Mouse (Mus musculus) stomach, embryonic 14.5 days (tissue): ENCODE data around the gene Olfr1419. TPM values are rescaled to one million over a fixed set of nuclear protein-coding genes. Genes with fewer than 3 reads are reported as not detected.
"Not testable (repeated sequence)": the region's sequence is repeated elsewhere in the genome, so short reads cannot be mapped to it uniquely, and the experiment has no call there.

Source experiments
- ATAC-seq: fragments of 200-750 bp; cut with Nextera tagmentation; 2 replicates; pipeline ENCODE4 v1.8.0; 2017; ENCODE audit warnings: low read depth, moderate TSS enrichment; ENCODE audit not compliant: insufficient number of reproducible peaks, insufficient read depth, low FRiP score
- H3K27ac ChIP-seq: fragments of 300-500 bp; sonication (generic); 2 replicates; pipeline ENCODE4 v1.5.1; 2014; ENCODE audit warnings: mild to moderate bottlenecking, low read length, moderate library complexity, mixed read lengths
- H3K27me3 ChIP-seq: fragments of 300-500 bp; sonication (generic); 2 replicates; pipeline ENCODE4 v1.6.1; 2014; ENCODE audit warnings: low read length, control low read depth, mixed read lengths; ENCODE audit not compliant: control insufficient read depth, insufficient read depth
- H3K36me3 ChIP-seq: fragments of 300-500 bp; sonication (generic); 2 replicates; pipeline ENCODE4 v1.6.1; 2014; ENCODE audit warnings: mild to moderate bottlenecking, control low read depth, low read length, moderate library complexity, mixed read lengths; ENCODE audit not compliant: control insufficient read depth, insufficient read depth
- H3K4me1 ChIP-seq: fragments of 300-500 bp; sonication (generic); 2 replicates; pipeline ENCODE4 v1.6.1; 2014; ENCODE audit warnings: low read length, control low read depth, mixed read lengths; ENCODE audit not compliant: control insufficient read depth, insufficient read depth
- H3K4me2 ChIP-seq: fragments of 300-500 bp; sonication (generic); replicated peaks from 2 replicates; pipeline ENCODE4 v1.6.1; 2014; ENCODE audit warnings: low read depth, low read length, control low read depth
- H3K4me3 ChIP-seq: fragments of 300-500 bp; sonication (generic); 2 replicates; pipeline ENCODE4 v1.5.1; 2014; ENCODE audit warnings: low read depth, low read length, control low read depth
- H3K9ac ChIP-seq: fragments of 300-500 bp; sonication (generic); replicated peaks from 2 replicates; pipeline ENCODE4 v1.6.1; 2014; ENCODE audit warnings: low read depth, mild to moderate bottlenecking, control low read depth, low read length, moderate library complexity, mixed read lengths
- H3K9me3 ChIP-seq: fragments of 300-500 bp; sonication (generic); 2 replicates; pipeline ENCODE4 v1.6.1; 2016; ENCODE audit warnings: low read depth, low read length, control low read depth; ENCODE audit not compliant: control insufficient read depth
- WGBS: fragments of 180-500 bp; shearing (Covaris S2); extraction: QIAGEN DNeasy Blood & Tissue Kit; methylation state at CpG from one replicate; pipeline ENCODE4 v1.1.7; 2014; 5-methylcytosine and 5-hydroxymethylcytosine counted together
- polyA plus RNA-seq: library from polyadenylated mRNA; unstranded; fragments of >200 nt; fragmentation: Nextera tagmentation; extraction: Ambion mirVana; gene quantifications from 2 replicates; pipeline ENCODE4 v1.2.1, GENCODE M21; 2014

Gene Olfr1419
- not detected in 2 replicates for polyA plus RNA-seq

DNA sequence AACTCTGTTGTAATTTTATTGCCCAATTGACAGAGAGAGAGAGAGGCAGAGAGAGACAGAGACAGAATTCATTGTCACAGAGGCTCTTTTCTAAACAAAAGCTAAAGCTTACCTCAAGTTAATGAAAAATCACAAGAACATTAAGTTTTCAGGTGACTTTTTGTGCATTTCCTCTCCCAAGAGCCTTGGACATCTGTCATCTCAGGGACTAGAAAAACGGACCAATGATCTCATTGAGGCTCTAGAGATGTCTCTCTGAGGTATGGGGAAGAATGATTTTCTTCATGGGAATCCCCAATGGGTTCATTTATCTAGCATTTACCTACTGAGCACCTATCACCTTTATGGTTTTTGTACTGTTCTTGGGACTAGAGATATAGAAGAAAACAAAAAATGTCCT, at the start of gene Olfr1419:
TSS of gene Olfr1419 (minus strand) at position 101 of the 400 bp plus-strand sequence.
- no peak within 1 kb of the TSS for H3K9ac ChIP-seq
- no peak within 1 kb of the TSS for H3K4me3 ChIP-seq
- H3K4me1 ChIP-seq: no peaks in the 10 kb centered on the region
- 40% methylated on average over 1 of the region's 1 CpGs for WGBS
- H3K36me3 ChIP-seq: no peaks in the 10 kb centered on the region
- H3K27ac ChIP-seq: no peak within 1 kb of the TSS
- H3K27me3 ChIP-seq: no peaks in the 10 kb centered on the region
- H3K9me3 ChIP-seq: no peaks in the 10 kb centered on the region
- no peak within 1 kb of the TSS for H3K4me2 ChIP-seq
- no peak for ATAC-seq

DNA sequence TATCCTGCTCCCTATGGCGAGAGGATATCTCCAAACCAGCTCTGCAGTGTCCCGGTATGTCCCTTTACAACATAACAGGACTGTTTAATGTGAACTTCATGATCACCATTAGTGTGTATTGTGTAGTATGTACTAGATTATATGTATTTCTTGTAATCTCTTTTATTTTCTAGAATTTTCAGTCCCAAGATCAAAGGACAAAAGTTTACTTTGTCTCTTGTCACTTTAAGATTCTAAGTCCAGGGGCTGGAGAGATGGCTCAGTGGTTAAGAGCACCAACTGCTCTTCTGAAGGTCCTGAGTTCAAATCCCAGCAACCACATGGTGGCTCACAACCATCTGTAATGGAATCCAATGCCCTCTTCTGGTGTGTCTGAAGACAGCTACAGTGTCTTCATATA, 47.6 kb upstream of the Olfr1419 start:
- not testable (repeated sequence) for H3K27ac ChIP-seq, H3K4me3 ChIP-seq, H3K4me1 ChIP-seq, H3K27me3 ChIP-seq, H3K4me2 ChIP-seq, H3K9me3 ChIP-seq, ATAC-seq, H3K9ac ChIP-seq
- H3K36me3 ChIP-seq: peaks cover 66% of the 10 kb centered on the region
- WGBS: 96% methylated on average over 2 of the region's 2 CpGs

DNA sequence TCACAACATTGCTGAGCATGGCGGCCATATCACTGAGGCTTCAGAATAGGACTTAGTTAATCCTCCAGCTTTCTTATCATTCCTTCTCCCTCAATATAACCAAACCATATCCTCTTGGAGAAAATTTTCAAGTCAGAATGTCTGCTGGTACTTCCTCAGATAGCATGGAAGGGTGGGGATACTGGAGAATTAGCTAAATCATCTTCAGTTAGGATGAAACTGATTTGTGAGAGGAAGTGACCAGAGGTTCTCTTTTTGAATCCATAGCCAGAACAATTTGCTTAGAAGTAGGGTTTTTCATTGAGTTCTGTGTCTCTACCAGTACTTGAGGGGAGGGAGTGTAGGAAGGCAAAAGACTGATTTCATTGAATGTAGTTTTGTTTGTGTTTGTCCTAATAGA, 47.2 kb upstream of the Olfr1419 start:
- peaks cover 65% of the 10 kb centered on the region for H3K36me3 ChIP-seq
- no peaks in the 10 kb centered on the region for H3K9me3 ChIP-seq
- H3K27ac ChIP-seq: no peak overlapping the region
- H3K4me3 ChIP-seq: no peak overlapping the region
- 88% methylated on average over 1 of the region's 1 CpGs for WGBS
- no peak for ATAC-seq
- no peaks in the 10 kb centered on the region for H3K27me3 ChIP-seq
- H3K4me2 ChIP-seq: no peak overlapping the region
- no peak overlapping the region for H3K9ac ChIP-seq
- no peaks in the 10 kb centered on the region for H3K4me1 ChIP-seq

DNA sequence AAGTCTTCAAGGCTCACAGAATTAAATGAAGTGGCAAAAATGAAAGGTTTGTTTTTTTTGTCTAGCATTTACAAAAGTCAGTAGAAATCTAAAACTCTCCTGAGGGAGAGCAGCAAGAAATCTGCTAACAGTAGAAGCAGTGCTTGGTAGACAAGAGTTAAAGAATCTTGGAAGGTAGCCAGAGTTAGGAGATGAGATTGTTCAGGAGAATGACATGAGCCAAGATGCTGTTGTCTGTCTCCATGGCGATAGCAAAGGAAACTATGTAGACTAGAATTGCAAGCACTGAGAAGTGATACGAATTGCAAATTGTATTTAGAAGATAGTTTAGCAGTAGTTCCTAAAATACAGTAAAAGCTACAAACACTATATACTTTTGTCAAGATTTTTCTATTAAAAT, 40.9 kb upstream of the Olfr1419 start:
- no peak for ATAC-seq
- Histone ChIP-seq H3K4me3 (no peak overlapping the region), H3K36me3 (peaks cover 28% of the 10 kb centered on the region), H3K9ac (no peak overlapping the region), H3K4me2 (no peak overlapping the region), H3K27ac (no peak overlapping the region), H3K27me3 (no peaks in the 10 kb centered on the region), H3K9me3 (no peaks in the 10 kb centered on the region), H3K4me1 (peaks cover 9% of the 10 kb centered on the region)
- 23% methylated on average over 2 of the region's 2 CpGs for WGBS

DNA sequence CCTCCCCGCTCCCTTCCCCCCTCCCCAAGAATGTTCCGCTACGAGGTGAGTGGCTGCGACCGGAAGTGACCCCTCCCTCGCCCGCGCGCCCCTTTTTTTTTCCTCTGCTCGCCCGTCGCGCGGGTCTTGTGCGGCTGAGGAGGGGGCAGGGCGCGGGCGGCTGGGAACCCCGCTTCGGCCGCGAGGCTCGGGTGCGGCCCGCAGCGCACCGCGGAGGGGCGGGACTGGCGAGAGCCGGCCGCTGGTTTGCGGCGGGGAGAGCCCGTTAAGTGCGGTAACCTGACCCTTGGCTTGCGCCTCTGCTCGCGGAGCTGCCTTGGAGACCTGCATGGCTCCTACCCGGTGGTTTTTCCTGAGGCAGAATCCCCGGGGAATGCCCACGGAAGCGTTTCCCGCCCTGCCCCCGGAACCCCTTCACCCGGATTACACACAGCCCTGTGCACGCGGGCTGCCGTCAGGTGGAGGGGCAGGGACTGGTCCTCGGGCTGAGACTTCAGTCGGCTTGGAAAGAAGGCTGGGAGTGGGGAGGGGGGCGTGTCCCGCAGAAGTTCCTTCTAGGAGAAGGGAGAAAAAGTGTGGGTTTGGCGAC, 37.7 kb upstream of the Olfr1419 start:
- Histone ChIP-seq H3K9ac (peak overlapping the region; percentile 82), H3K27me3 (no peaks in the 10 kb centered on the region), H3K4me1 (peaks cover 9% of the 10 kb centered on the region), H3K4me2 (peak overlapping the region; percentile 73), H3K4me3 (peak overlapping the region; percentile 89), H3K27ac (peak overlapping the region; percentile 88), H3K9me3 (no peaks in the 10 kb centered on the region), H3K36me3 (peaks cover 16% of the 10 kb centered on the region)
- WGBS: 1% methylated on average over 50 of the region's 54 CpGs
- ATAC-seq: peak; percentile 70

DNA sequence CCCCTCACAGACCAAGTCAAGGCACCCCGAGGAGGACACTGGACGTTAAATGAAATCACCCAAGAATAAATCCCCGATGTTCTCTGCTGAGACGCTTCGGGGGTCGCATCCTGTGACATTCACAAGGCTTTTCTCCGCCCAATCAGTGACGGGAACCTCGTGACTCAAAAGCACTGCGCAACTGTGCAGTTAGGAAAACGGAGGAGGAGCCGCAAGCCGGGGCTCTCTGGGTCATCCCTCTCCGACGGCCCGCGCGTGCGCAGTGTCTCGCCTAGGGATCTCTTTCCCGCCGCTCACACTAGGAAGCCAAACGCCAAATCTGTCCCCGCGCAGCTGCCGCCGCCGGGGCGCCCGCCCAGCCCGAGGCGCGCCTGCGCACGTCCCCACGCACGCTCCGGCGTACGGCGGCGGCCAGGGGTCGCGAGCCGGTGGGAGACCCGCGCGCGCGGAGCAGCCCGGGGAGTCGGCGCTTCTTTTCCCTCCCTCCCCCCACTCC, 37.2 kb upstream of the Olfr1419 start, which contains the start of gene Patl1:
TSS of gene Patl1 (plus strand) at position 363 of the 496 bp plus-strand sequence.
- Histone ChIP-seq H3K36me3 (peaks cover 11% of the 10 kb centered on the region), H3K9ac (peak within 1 kb of the TSS; percentile 82), H3K4me1 (peaks cover 9% of the 10 kb centered on the region), H3K27ac (peak within 1 kb of the TSS; percentile 88), H3K27me3 (no peaks in the 10 kb centered on the region), H3K4me3 (peak within 1 kb of the TSS; percentile 89), H3K9me3 (no peaks in the 10 kb centered on the region), H3K4me2 (peak within 1 kb of the TSS; percentile 82)
- peak; percentile 96 for ATAC-seq
- under 1% methylated on average over 53 of the region's 53 CpGs for WGBS

DNA sequence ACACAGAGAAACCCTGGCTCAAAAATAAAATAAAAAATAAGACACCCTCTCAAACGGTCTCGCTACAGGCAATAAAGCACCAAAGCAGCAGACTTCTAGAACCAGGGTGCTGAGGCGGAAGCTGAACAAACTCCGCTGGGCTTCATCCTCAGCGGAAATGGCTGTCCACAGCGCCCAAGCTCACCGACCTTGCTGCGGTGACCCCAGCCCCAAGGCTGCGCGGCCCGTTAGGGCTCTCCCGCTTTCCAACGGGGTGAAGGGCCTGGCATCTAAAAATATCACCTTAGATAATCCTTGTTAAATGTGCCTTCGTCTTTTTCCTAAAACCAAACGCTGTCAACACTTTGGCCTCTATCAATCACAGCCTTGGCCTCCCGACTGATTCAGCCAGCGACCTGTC, 36.7 kb upstream of the Olfr1419 start:
- Histone ChIP-seq H3K9ac (peak overlapping the region; percentile 51), H3K4me3 (peak overlapping the region; percentile 89), H3K4me1 (peaks cover 9% of the 10 kb centered on the region), H3K27ac (peak overlapping the region; percentile 74; the same call in 1 of the 2 replicates), H3K9me3 (no peaks in the 10 kb centered on the region), H3K4me2 (peak overlapping the region; percentile 82), H3K36me3 (peaks cover 11% of the 10 kb centered on the region), H3K27me3 (no peaks in the 10 kb centered on the region)
- WGBS: 3% methylated on average over 17 of the region's 17 CpGs
- ATAC-seq: peak; percentile 18; the same call in 1 of the 2 replicates

DNA sequence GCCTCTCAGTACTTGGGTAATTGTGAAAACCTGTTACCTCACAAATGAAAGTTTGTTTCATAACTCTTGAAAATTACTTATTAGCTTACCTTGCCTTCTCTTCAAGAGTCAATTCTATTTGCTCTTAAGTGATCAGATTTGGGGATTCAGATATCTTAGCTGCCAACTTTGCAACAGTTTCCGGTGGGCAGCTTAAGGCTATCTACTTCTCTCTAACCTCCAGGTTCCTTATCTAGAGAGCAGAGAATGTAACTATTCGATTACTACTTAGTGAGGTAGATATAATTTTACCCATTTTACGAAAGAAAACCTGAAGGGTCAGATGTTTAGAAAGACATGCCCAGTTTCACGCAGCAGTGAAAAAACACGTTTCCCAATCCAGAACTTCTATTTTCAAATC, 36.1 kb upstream of the Olfr1419 start:
- Histone ChIP-seq H3K27ac (peak overlapping the region; percentile 74; the same call in 1 of the 2 replicates), H3K9me3 (no peaks in the 10 kb centered on the region), H3K4me3 (peak overlapping the region; percentile 89; the same call in 1 of the 2 replicates), H3K4me1 (peaks cover 9% of the 10 kb centered on the region), H3K9ac (peak overlapping the region; percentile 51; the same call in 1 of the 2 replicates), H3K4me2 (peak overlapping the region; percentile 82), H3K27me3 (no peaks in the 10 kb centered on the region), H3K36me3 (peaks cover 11% of the 10 kb centered on the region)
- 88% methylated on average over 5 of the region's 5 CpGs for WGBS
- no peak for ATAC-seq
